Mouse (Mus musculus) thymus, postnatal 25 days (tissue): ENCODE measurements at regions not wholly inside any gene's neighbourhood (a gene's known extent, or its start where the extent isn't known, plus 50 kb on each side); places are given as distances from the start of the nearest gene placed in this dataset.

ENCODE experiments used
- DNase-seq: peaks from one replicate; pipeline ENCODE4 v3.0.0; 2022

GRCm38 (mm10) chr9:41668741-41669140 is 455.4 kb downstream of the Sorl1 start:
- no peak for DNase-seq

GRCm38 (mm10) chr9:41665000-41665685 is 459.0 kb downstream of the Sorl1 start:
- DNase-seq, result no peak

GRCm38 (mm10) chr9:41660576-41660975 is 463.5 kb downstream of the Sorl1 start:
- DNase-seq, result no peak

GRCm38 (mm10) chr9:41660011-41660410 is 464.1 kb downstream of the Sorl1 start:
- DNase-seq, result no peak

GRCm38 (mm10) chr9:41631564-41632205 is 470.2 kb upstream of the Ubash3b start:
- DNase-seq, result no peak

- no peak for DNase-seq
Measured at GRCm38 (mm10) chr9:41621341-41621740, 459.8 kb upstream of the Ubash3b start.

GRCm38 (mm10) chr9:41614002-41614401 is 452.5 kb upstream of the Ubash3b start:
- no peak for DNase-seq

GRCm38 (mm10) chr9:41612802-41613550 is 451.5 kb upstream of the Ubash3b start:
- DNase-seq, result no peak

- DNase-seq, result no peak
Measured at GRCm38 (mm10) chr9:41612452-41612795, 450.9 kb upstream of the Ubash3b start.

GRCm38 (mm10) chr9:41611534-41612451 is 450.3 kb upstream of the Ubash3b start:
- no peak for DNase-seq

- DNase-seq, result no peak
Measured at GRCm38 (mm10) chr9:41610347-41610746, 448.9 kb upstream of the Ubash3b start.

- no peak for DNase-seq
Measured at GRCm38 (mm10) chr9:41606136-41606535, 444.6 kb upstream of the Ubash3b start.

GRCm38 (mm10) chr9:41604916-41605315 is 443.4 kb upstream of the Ubash3b start:
- DNase-seq, result no peak

GRCm38 (mm10) chr9:41600778-41601177 is 439.3 kb upstream of the Ubash3b start:
- DNase-seq, result no peak

- no peak for DNase-seq
Measured at GRCm38 (mm10) chr9:41599874-41600273, 438.4 kb upstream of the Ubash3b start.

- no peak for DNase-seq
Measured at GRCm38 (mm10) chr9:41595749-41596148, 434.3 kb upstream of the Ubash3b start.

GRCm38 (mm10) chr9:41593998-41594397 is 432.5 kb upstream of the Ubash3b start:
- no peak for DNase-seq

- DNase-seq, result no peak
Measured at GRCm38 (mm10) chr9:41592900-41593690, 431.6 kb upstream of the Ubash3b start.

- no peak for DNase-seq
Measured at GRCm38 (mm10) chr9:41592101-41592500, 430.6 kb upstream of the Ubash3b start.

GRCm38 (mm10) chr9:41590164-41590563 is 428.7 kb upstream of the Ubash3b start:
- no peak for DNase-seq

GRCm38 (mm10) chr9:41588466-41589425 is 427.2 kb upstream of the Ubash3b start:
- no peak for DNase-seq
